Mouse (Mus musculus): ENCODE data around the gene Gbf1. TPM values are rescaled to one million over a fixed set of nuclear protein-coding genes. Genes with fewer than 3 reads are reported as not detected.

Gene Gbf1
- total RNA-seq, 2 experiments from 2014 or later: 45.0 to 47.8 TPM

DNA sequence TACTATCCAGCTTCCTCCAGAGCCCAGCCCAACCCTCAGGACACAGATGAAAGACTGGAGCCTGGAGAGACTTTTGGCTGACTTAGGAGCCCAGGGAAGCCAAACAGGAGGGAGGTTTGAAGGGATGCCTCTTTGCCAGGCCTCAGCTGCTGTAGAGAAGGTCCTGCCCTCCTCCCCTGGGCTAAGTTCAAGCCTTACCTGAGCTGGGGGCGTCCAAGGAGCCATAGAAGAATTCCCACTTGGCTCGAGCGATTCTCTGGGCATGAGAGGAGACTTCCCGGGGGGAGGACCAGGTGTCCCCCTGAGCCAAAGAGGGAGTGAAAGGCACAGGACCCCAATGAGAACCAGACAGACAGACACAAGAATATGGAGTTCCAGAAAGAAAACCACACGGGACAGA lies 171.4 kb downstream of the Gbf1 start:
- intact Hi-C loops (cut with DNase I; ENCODE audit: low total_unique reads): no loop called here
- DNase-seq: peak; percentile 1

- intact Hi-C loops (cut with DNase I; ENCODE audit: low total_unique reads): no loop called here
- DNase-seq: peak; percentile 3
Measured at GRCm38 (mm10) chr19:46324366-46324765, 172.1 kb downstream of the Gbf1 start.

- intact Hi-C loops (cut with DNase I; ENCODE audit: low total_unique reads): no loop called here
- no peak for DNase-seq
Measured at GRCm38 (mm10) chr19:46324918-46325317, 172.6 kb downstream of the Gbf1 start.

- intact Hi-C loops (cut with DNase I; ENCODE audit: low total_unique reads): no loop called here
- no peak for DNase-seq
Measured at GRCm38 (mm10) chr19:46326019-46326755, 173.9 kb downstream of the Gbf1 start.

- intact Hi-C loops (cut with DNase I; ENCODE audit: low total_unique reads): no loop called here
- peak; percentile 43 for DNase-seq
Measured at GRCm38 (mm10) chr19:46326756-46327305, 174.5 kb downstream of the Gbf1 start, which contains the start of gene Psd. TSS of gene Psd (minus strand) at chr19:46327156.

- intact Hi-C loops (cut with DNase I; ENCODE audit: low total_unique reads): no loop called here
- no peak for DNase-seq
Measured at GRCm38 (mm10) chr19:46327531-46328064, 175.3 kb downstream of the Gbf1 start.

DNA sequence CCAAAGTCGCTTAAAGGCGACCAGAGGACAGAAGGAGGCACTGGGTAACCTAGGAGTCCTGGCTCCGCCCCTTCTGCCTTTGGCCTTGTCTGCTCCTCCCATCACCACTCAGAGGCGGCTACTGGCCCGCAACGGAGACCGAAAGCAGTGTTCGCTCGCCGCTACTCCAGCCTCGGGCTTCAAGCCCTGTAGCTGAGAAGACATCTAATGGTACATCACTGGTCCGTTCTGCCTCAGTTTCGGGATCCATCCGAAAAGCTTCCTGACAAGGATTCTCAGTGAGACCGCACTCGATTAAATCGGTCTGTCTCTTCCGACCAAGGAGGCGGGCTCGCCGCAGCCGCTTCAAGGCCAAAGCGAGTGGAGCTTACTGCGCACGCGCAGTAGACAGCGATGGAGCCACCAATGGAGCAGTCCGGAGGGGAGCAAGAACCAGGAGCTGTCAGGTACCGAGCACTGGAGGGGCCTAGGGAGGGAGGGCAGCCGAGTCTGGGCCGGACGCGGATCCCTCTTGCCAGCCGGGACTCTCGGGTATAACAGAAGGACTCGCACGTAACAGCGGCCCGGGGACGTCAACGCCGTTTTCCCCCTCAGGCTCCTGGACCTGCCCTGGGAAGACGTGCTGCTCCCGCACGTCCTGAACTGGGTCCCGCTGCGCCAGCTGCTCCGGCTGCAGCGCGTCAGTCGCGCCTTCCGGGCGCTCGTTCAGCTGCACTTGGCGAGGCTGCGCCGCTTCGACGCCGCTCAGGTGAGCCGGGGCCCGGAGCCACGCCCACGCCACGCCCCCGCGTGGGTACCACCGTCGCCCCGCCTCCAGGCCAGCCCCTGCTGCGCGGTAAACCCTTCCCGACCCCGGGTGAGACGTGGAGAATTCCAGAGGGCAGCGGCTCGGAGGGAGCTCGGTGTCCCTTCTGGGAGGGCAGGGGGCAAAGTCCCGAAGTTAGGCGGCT lies 176.0 kb downstream of the Gbf1 start, which contains the start of gene Fbxl15:
TSS of gene Fbxl15 (plus strand) at position 104 of the 950 bp plus-strand sequence.
- DNase-seq: peak; percentile 94
- intact Hi-C loops (cut with DNase I; ENCODE audit: low total_unique reads): no loop called here

DNA sequence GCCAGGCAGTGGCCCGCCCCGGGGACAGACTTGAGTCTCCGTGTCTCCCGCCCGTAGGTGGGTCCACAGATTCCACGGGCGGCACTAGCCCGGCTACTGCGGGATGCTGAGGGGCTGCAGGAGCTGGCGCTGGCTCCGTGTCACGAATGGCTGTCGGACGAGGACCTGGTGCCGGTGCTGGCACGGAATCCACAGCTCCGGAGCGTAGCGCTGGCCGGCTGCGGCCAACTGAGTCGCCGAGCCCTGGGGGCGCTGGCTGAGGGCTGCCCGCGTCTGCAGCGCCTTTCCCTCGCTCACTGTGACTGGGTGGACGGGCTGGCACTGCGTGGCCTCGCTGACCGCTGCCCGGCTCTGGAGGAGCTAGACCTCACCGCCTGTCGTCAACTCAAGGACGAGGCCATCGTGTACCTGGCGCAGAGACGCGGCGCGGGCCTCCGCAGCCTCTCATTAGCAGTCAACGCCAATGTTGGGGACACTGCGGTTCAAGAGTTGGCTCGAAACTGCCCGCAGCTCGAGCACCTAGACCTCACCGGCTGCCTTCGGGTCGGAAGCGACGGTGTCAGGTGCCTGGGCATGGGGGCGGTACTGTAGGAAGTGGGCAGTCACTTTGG lies 176.8 kb downstream of the Gbf1 start:
- no peak for DNase-seq
- intact Hi-C loops (cut with DNase I; ENCODE audit: low total_unique reads): no loop called here

DNA sequence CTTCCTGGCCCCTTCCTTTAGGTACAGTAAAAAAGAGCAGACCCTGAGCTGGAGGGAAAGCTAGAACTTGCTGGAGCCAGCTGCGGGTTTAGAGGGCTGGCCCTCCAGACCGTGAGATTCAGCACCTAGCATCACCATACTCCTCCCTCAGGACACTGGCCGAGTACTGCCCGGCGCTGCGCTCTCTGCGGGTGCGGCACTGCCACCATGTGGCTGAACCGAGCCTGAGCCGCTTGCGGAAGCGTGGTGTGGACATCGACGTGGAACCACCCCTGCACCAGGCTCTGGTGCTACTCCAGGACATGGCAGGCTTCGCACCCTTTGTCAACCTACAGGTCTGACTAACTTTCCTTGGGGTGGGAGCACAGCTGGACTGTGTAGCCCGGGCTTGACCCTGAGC lies 177.6 kb downstream of the Gbf1 start:
- intact Hi-C loops (cut with DNase I; ENCODE audit: low total_unique reads): loop anchor here (10.0 kb wide), 1 partner anchor 115 kb away; no protein-coding TSS in a partner anchor
- DNase-seq: peak; percentile 85

DNA sequence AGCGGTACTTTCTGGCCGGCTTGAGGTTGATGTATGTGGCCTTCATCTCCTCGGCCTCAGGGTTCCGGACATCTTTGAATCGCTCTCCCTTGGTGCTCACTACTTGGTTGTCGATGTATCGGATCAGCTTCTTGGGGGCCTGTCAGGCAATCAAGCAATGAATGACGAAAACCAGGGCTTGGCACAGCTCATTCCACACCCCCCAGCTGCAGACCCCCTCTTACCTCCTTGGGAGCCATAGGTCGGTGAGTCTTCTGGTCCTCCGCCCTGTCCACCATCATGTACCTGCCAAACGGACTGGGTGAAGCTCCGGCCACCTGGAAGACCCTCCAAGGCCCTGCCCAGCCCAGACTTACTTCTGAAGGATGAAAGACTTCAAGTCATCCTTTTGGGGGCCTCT lies 178.4 kb downstream of the Gbf1 start:
- DNase-seq: no peak
- intact Hi-C loops (cut with DNase I; ENCODE audit: low total_unique reads): loop anchor here (10.0 kb wide), 1 partner anchor 114 kb away; no protein-coding TSS in a partner anchor

- no peak for DNase-seq
- intact Hi-C loops (cut with DNase I; ENCODE audit: low total_unique reads): loop anchor here (10.0 kb wide), 1 partner anchor 113 kb away; no protein-coding TSS in a partner anchor
Measured at GRCm38 (mm10) chr19:46331326-46331725, 179.0 kb downstream of the Gbf1 start.

- intact Hi-C loops (cut with DNase I; ENCODE audit: low total_unique reads): loop anchor here (10.0 kb wide), 1 partner anchor 113 kb away; no protein-coding TSS in a partner anchor
- DNase-seq: no peak
Measured at GRCm38 (mm10) chr19:46331936-46332335, 179.6 kb downstream of the Gbf1 start.

DNA sequence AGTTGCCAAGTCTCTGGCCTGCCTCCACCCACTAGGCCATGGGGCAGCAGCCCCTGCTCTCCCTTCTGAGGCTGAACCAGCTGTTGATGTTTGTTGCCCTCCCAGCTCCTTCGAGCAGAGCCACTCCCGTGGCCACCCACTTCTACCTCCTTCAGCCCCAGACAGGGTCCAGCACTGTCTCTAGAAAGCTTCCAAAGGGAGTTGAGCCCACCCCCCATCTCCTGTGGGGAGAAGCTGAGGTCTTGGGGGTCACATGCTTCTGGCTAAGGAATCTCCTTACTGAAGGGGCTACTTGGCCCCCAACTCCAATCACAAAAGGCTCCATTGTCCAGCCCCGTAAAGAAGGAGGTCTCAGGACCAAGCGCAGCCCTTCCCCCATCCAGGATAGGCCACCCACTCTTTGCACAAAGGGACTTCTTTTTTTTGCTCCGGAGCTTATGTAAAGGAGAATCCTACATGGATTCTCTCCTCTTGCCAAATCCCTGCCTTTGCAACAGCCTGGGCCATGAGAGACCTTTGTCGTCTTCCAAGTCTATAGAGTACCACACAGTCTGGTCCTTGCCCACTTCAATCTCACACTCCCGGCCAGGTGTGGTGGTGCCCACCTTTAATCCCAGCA lies 180.5 kb downstream of the Gbf1 start:
- DNase-seq: no peak
- intact Hi-C loops (cut with DNase I; ENCODE audit: low total_unique reads): loop anchor here (10.0 kb wide), 1 partner anchor 112 kb away; no protein-coding TSS in a partner anchor

DNA sequence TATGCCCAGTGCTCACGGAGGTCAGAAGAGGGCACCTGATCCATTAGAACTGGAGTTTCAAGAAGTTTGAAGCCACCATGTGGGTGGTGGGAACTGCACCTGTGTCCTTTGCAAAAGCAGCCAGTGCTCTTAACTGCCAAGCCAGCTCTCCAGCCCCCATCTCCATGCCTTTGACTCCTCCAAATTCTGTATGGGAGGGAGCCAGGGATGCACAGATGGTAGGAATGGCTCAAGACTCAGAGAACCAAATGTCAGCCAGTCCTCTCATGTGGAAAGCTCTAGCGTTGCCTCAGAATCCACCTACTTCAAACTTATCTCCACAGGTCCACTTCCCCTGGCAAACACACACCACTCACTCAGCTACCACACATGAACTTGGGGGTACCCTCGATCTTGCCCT lies 181.6 kb downstream of the Gbf1 start:
- intact Hi-C loops (cut with DNase I; ENCODE audit: low total_unique reads): loop anchor here (10.0 kb wide), 1 partner anchor 111 kb away; no protein-coding TSS in a partner anchor
- no peak for DNase-seq

Other genes starting within 250 kb of the Gbf1 start
- gene Armh3, start 154.0 kb upstream of the Gbf1 start, total RNA-seq (2021): 10 to 100 TPM; 10.8 to 10.9 TPM
- 1 to 10 TPM; 3.1 to 3.8 TPM for gene Hps6, start 149.0 kb upstream of the Gbf1 start, total RNA-seq (2021)
- 10 to 100 TPM; 11.2 to 11.5 TPM for gene Pprc1, start 107.6 kb upstream of the Gbf1 start, total RNA-seq (2021)
- 10 to 100 TPM; 26.2 to 28.5 TPM for gene Ldb1, start 107.3 kb upstream of the Gbf1 start, total RNA-seq (2021)
- 10 to 100 TPM; 17.5 to 25.5 TPM for gene Nolc1, start 76.6 kb upstream of the Gbf1 start, total RNA-seq (2021)
- not detected for gene Elovl3, start 20.6 kb upstream of the Gbf1 start, total RNA-seq (2021)
- 10 to 100 TPM; 12.9 to 21.9 TPM for gene Pitx3, start 4.2 kb upstream of the Gbf1 start, total RNA-seq (2021)
- 10 to 100 TPM in 1 of 2 experiments, 1 to 10 TPM in 1; 9.6 to 10.4 TPM for gene Nfkb2, start 151.8 kb downstream of the Gbf1 start, total RNA-seq (2021)
- 1 to 10 TPM; 1.4 to 1.9 TPM for gene Psd, start 174.6 kb downstream of the Gbf1 start, total RNA-seq (2021)
- 1 to 10 TPM; 2.4 to 2.8 TPM for gene Fbxl15, start 175.7 kb downstream of the Gbf1 start, total RNA-seq (2021)
- gene Cuedc2, start 186.2 kb downstream of the Gbf1 start, total RNA-seq (2021): 10 to 100 TPM; 68.7 to 79.0 TPM
- 1 to 10 TPM; 1.1 TPM for gene Mfsd13a, start 188.6 kb downstream of the Gbf1 start, total RNA-seq (2021)
- under 1 TPM; 0.16 to 0.39 TPM for gene 2310034G01Rik, start 197.8 kb downstream of the Gbf1 start, total RNA-seq (2021)
- 10 to 100 TPM; 58.6 to 62.7 TPM for gene Actr1a, start 243.2 kb downstream of the Gbf1 start, total RNA-seq (2021)
- 1 to 10 TPM; 7.6 to 9.1 TPM for gene Sufu, start 244.4 kb downstream of the Gbf1 start, total RNA-seq (2021)